Mouse (Mus musculus) lung, postnatal 0 days (tissue): ENCODE measurements at regions not wholly inside any gene's neighbourhood (a gene's known extent, or its start where the extent isn't known, plus 50 kb on each side); places are given as distances from the start of the nearest gene placed in this dataset.
A peak's percentile ranks its signal among the peaks of the same experiment; 100 is the strongest.

Experiments
- ATAC-seq: fragments of 200-750 bp; cut with Nextera tagmentation; 2 replicates; pipeline ENCODE4 v1.8.0; 2017; ENCODE audit warnings: moderate library complexity
- DNase-seq: peaks from one replicate; pipeline ENCODE4 v3.0.0-alpha.2; 2016; ENCODE audit warnings: low spot score
- H3K27ac ChIP-seq: fragments of 300-500 bp; sonication (generic); 2 replicates; pipeline ENCODE4 v1.5.1; 2014; ENCODE audit warnings: antibody characterized with exemption, mild to moderate bottlenecking, low read length, mixed read lengths
- H3K27me3 ChIP-seq: fragments of 300-500 bp; sonication (generic); replicated peaks from 2 replicates; pipeline ENCODE4 v1.6.1; 2014; ENCODE audit warnings: low read length, mixed read lengths; ENCODE audit not compliant: insufficient read depth
- H3K36me3 ChIP-seq: fragments of 300-500 bp; sonication (generic); 2 replicates; pipeline ENCODE4 v1.6.1; 2014; ENCODE audit warnings: low read length, mixed read lengths; ENCODE audit not compliant: insufficient read depth
- H3K4me1 ChIP-seq: fragments of 300-500 bp; sonication (generic); 2 replicates; pipeline ENCODE4 v1.6.1; 2014; ENCODE audit warnings: antibody characterized with exemption, low read depth, low read length, mixed read lengths; ENCODE audit not compliant: insufficient read depth
- H3K4me2 ChIP-seq: fragments of 300-500 bp; sonication (generic); replicated peaks from 2 replicates; pipeline ENCODE4 v1.6.1; 2014; ENCODE audit warnings: low read depth, mild to moderate bottlenecking, low read length, moderate library complexity, mixed read lengths
- H3K4me3 ChIP-seq: fragments of 300-500 bp; sonication (generic); 2 replicates; pipeline ENCODE4 v1.5.1; 2014; ENCODE audit warnings: low read depth, low read length
- H3K9ac ChIP-seq: fragments of 300-500 bp; sonication (generic); replicated peaks from 2 replicates; pipeline ENCODE4 v1.6.1; 2014; ENCODE audit warnings: low read depth, mild to moderate bottlenecking
- H3K9me3 ChIP-seq: fragments of 300-500 bp; sonication (generic); 2 replicates; pipeline ENCODE4 v1.6.1; 2016; ENCODE audit warnings: low read length, mixed read lengths
- CTCF ChIP-seq: IDR thresholded peaks from 2 replicates; pipeline ENCODE4 v1.5.1; 2016; ENCODE audit warnings: antibody characterized with exemption, mild to moderate bottlenecking
- EP300 ChIP-seq: IDR thresholded peaks from 2 replicates; pipeline ENCODE4 v1.6.1; 2016; ENCODE audit warnings: antibody characterized with exemption, mild to moderate bottlenecking, control low read depth
- WGBS: fragments of 180-500 bp; shearing (Covaris S2); extraction: QIAGEN DNeasy Blood & Tissue Kit; methylation state at CpG from one replicate; pipeline ENCODE4 v1.1.7; 2014; 5-methylcytosine and 5-hydroxymethylcytosine counted together

DNA sequence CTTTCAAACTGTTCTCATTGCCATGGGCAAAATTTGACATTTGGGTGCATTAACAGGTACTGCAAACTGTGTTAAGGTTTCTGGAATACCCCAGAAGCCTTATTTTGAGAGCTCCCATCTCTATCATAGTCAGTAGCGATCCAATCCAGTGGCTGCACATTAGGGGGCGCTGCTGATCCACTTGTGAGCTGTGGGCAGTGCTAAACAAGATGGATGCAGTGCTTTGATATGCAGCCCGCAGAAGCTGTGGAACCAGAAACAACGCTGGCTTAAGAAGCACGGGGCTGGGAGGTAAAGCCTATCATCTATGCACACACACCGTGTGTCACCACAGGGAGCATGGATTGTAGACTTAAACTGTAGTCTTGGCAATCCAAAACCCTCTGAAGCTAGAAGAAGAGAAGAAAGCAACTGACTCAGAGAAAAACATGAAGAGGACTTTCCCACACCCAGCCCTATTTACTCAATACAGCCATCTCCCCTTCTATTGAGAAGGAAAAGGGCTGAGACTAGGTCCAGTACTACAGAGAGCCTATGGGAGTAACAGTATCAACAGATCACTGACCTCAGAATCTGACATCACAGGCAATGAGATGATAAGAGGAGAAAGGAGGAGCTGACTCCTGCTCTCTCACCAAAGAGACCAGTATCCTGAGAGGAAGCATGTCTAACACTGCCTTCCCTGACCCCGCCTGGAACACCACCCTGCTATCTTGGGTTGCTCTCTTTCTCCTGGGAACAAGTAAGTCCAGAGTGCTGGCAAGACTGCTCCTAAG is 83.1 kb upstream of the 2210010C04Rik start:
- ATAC-seq: no peak
- H3K27me3 ChIP-seq: no peaks in the 10 kb centered on the region
- peak; percentile 46 for TF ChIP-seq CTCF
- no peak for TF ChIP-seq EP300
- H3K9me3 ChIP-seq: no peaks in the 10 kb centered on the region
- no peaks in the 10 kb centered on the region for H3K4me1 ChIP-seq
- no peak overlapping the region for H3K4me3 ChIP-seq
- WGBS: 9% methylated on average over 7 of the region's 7 CpGs
- no peaks in the 10 kb centered on the region for H3K36me3 ChIP-seq
- no peak overlapping the region for H3K27ac ChIP-seq
- no peak for DNase-seq
- no peak overlapping the region for H3K9ac ChIP-seq
- H3K4me2 ChIP-seq: no peak overlapping the region

DNA sequence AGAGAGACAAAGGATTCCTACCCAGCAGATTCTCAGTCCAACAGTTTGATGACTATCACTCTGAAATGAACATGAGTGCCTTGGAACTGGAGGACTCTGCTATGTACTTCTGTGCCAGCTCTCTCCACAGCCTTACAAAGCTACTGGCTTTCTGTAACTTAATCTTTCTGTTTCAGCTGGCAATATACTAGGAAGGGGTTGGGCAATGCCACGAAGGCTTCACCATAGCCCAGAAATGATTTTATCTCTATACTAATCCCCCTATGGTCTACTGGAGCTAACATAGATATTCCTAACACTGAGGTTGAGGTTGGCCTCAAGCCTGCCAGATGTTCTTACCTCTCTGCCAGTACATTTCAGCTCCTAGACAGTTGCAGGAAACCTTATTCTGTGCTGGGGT is 78.6 kb upstream of the 2210010C04Rik start:
- Histone ChIP-seq H3K4me2 (no peak overlapping the region), H3K27me3 (no peaks in the 10 kb centered on the region), H3K36me3 (no peaks in the 10 kb centered on the region), H3K9ac (no peak overlapping the region), H3K4me1 (no peaks in the 10 kb centered on the region), H3K9me3 (no peaks in the 10 kb centered on the region), H3K27ac (no peak overlapping the region), H3K4me3 (no peak overlapping the region)
- DNase-seq (no peak), ATAC-seq (no peak)
- WGBS: 27% methylated on average over 1 of the region's 1 CpGs
- TF ChIP-seq EP300 (no peak), CTCF (no peak)

DNA sequence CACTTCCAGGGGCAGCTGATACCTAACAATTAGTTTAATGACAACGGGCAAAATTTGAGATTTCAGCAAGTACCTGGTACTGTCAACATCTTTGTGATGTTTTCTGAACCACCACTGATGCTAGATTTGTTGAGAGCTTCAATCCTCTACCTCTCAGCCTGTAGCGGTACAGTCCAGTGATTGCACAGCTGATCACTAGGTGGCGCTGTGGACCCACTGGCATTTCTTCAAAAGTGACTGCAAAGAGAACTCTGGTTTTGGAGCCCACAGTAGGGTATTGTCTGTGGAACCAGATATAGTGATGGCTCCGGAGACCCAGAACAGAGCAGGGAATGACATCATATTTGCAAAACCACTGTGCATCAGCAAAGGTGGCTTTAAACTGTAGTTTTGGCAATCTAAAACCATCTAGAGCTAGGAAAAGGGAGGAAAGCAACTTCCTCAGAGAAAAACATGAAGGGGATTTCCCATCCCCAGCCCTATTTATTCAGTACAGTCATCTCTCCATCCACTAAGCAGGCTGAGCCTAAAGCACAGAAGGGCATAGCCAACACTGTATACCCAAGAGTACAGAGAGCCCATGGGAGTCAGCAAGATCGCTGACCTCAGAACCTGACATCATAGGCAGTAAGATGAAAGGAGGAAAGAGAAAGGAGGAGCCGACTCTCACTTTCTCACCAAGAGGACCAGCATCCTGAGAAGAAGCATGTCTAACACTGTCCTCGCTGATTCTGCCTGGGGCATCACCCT is 77.7 kb upstream of the 2210010C04Rik start:
- Histone ChIP-seq H3K4me2 (no peak overlapping the region), H3K4me1 (no peaks in the 10 kb centered on the region), H3K4me3 (no peak overlapping the region), H3K36me3 (no peaks in the 10 kb centered on the region), H3K9ac (no peak overlapping the region), H3K27ac (no peak overlapping the region), H3K9me3 (no peaks in the 10 kb centered on the region), H3K27me3 (no peaks in the 10 kb centered on the region)
- ATAC-seq: no peak
- peak; percentile 58 for TF ChIP-seq CTCF
- no peak for TF ChIP-seq EP300
- WGBS: 37% methylated on average over 7 of the region's 7 CpGs
- peak; percentile 10 for DNase-seq

GRCm38 (mm10) chr6:41111829-41112228 is 76.5 kb upstream of the 2210010C04Rik start:
- Histone ChIP-seq H3K4me3 (no peak overlapping the region), H3K27ac (no peak overlapping the region), H3K27me3 (no peaks in the 10 kb centered on the region), H3K36me3 (no peaks in the 10 kb centered on the region), H3K9me3 (no peaks in the 10 kb centered on the region), H3K4me2 (no peak overlapping the region), H3K9ac (no peak overlapping the region), H3K4me1 (no peaks in the 10 kb centered on the region)
- DNase-seq (no peak), ATAC-seq (no peak)
- TF ChIP-seq CTCF (no peak), EP300 (no peak)

GRCm38 (mm10) chr6:41108897-41109296 is 73.6 kb upstream of the 2210010C04Rik start:
- no peak for DNase-seq
- H3K27me3 ChIP-seq: no peaks in the 10 kb centered on the region
- no peak overlapping the region for H3K4me3 ChIP-seq
- no peak overlapping the region for H3K4me2 ChIP-seq
- H3K36me3 ChIP-seq: no peaks in the 10 kb centered on the region
- H3K27ac ChIP-seq: no peak overlapping the region
- no peak for ATAC-seq
- H3K9ac ChIP-seq: no peak overlapping the region
- WGBS: 65% methylated on average over 1 of the region's 1 CpGs
- H3K4me1 ChIP-seq: no peaks in the 10 kb centered on the region
- TF ChIP-seq EP300 (no peak), CTCF (no peak)
- H3K9me3 ChIP-seq: no peaks in the 10 kb centered on the region

GRCm38 (mm10) chr6:41103689-41104400 is 68.5 kb upstream of the 2210010C04Rik start:
- H3K4me3 ChIP-seq: no peak overlapping the region
- DNase-seq (no peak), ATAC-seq (no peak)
- no peak overlapping the region for H3K9ac ChIP-seq
- H3K4me1 ChIP-seq: no peaks in the 10 kb centered on the region
- TF ChIP-seq EP300: no peak
- TF ChIP-seq CTCF: no peak
- no peaks in the 10 kb centered on the region for H3K9me3 ChIP-seq
- WGBS: 55% methylated on average over 6 of the region's 6 CpGs
- H3K27ac ChIP-seq: no peak overlapping the region
- H3K27me3 ChIP-seq: no peaks in the 10 kb centered on the region
- no peaks in the 10 kb centered on the region for H3K36me3 ChIP-seq
- H3K4me2 ChIP-seq: no peak overlapping the region
